Mouse (Mus musculus) kidney, embryonic 14.5 days (tissue): ENCODE results near the gene Akap6. TPM values are rescaled to one million over a fixed set of nuclear protein-coding genes. Genes with fewer than 3 reads are reported as not detected.

ENCODE experiments used
- ATAC-seq: fragments of 200-750 bp; cut with Nextera tagmentation; 2 replicates; pipeline ENCODE4 v1.8.0; 2017; ENCODE audit warnings: moderate number of reproducible peaks, mild to moderate bottlenecking, moderate TSS enrichment, moderate library complexity; ENCODE audit not compliant: low FRiP score, low TSS enrichment
- H3K27ac ChIP-seq: fragments of 300-500 bp; sonication (generic); 2 replicates; pipeline ENCODE4 v1.5.1; 2014; ENCODE audit warnings: low read depth, mild to moderate bottlenecking, low read length, moderate library complexity, mixed read lengths
- H3K27me3 ChIP-seq: fragments of 300-500 bp; sonication (generic); 2 replicates; pipeline ENCODE4 v1.6.1; 2014; ENCODE audit warnings: mild to moderate bottlenecking, low read length; ENCODE audit not compliant: control insufficient read depth, insufficient read depth
- H3K36me3 ChIP-seq: fragments of 300-500 bp; sonication (generic); 2 replicates; pipeline ENCODE4 v1.6.1; 2014; ENCODE audit warnings: low read length, mixed read lengths; ENCODE audit not compliant: control insufficient read depth, insufficient read depth
- H3K4me1 ChIP-seq: fragments of 300-500 bp; sonication (generic); 2 replicates; pipeline ENCODE4 v1.6.1; 2014; ENCODE audit warnings: low read length, mixed read lengths; ENCODE audit not compliant: control insufficient read depth, insufficient read depth
- H3K4me2 ChIP-seq: fragments of 300-500 bp; sonication (generic); replicated peaks from 2 replicates; pipeline ENCODE4 v1.6.1; 2014; ENCODE audit warnings: low read depth, mild to moderate bottlenecking, low read length
- H3K4me3 ChIP-seq: fragments of 300-500 bp; sonication (generic); 2 replicates; pipeline ENCODE4 v1.5.1; 2014; ENCODE audit warnings: mild to moderate bottlenecking, low read length
- H3K9ac ChIP-seq: fragments of 300-500 bp; sonication (generic); 2 replicates; pipeline ENCODE4 v1.6.1; 2014; ENCODE audit warnings: low read depth, mild to moderate bottlenecking, low read length, moderate library complexity
- H3K9me3 ChIP-seq: fragments of 300-500 bp; sonication (generic); 2 replicates; pipeline ENCODE4 v1.6.1; 2016; ENCODE audit warnings: low read length; ENCODE audit not compliant: control insufficient read depth
- WGBS: fragments of 180-500 bp; shearing (Covaris S2); extraction: QIAGEN DNeasy Blood & Tissue Kit; methylation state at CpG from one replicate; pipeline ENCODE4 v1.1.7; 2014; 5-methylcytosine and 5-hydroxymethylcytosine counted together
- polyA plus RNA-seq: library from polyadenylated mRNA; unstranded; fragments of >200 nt; fragmentation: Nextera tagmentation; extraction: Ambion mirVana; gene quantifications from 2 replicates; pipeline ENCODE4 v1.2.1, GENCODE M21; 2014

Gene Akap6
- polyA plus RNA-seq, 1 experiment from 2014 or later: 0.18 TPM

- Histone ChIP-seq H3K36me3 (no peaks in the 10 kb centered on the region), H3K27me3 (no peaks in the 10 kb centered on the region), H3K4me3 (no peak overlapping the region), H3K9ac (no peak overlapping the region), H3K9me3 (no peaks in the 10 kb centered on the region), H3K27ac (no peak overlapping the region), H3K4me1 (0 out of 2 replicates have a peak, but pooled peaks cover 5% of the 10 kb centered on the region), H3K4me2 (peak overlapping the region; percentile 21; the same call in 1 of the 2 replicates)
- WGBS: 46% methylated on average over 14 of the region's 14 CpGs
- ATAC-seq: peak; percentile 93
These were observed 148.8 kb downstream of the Akap6 start for GRCm38 (mm10) chr12:52847830-52848518.

GRCm38 (mm10) chr12:52848519-52848855 lies 149.3 kb downstream of the Akap6 start:
- H3K27ac ChIP-seq: no peak overlapping the region
- no peak overlapping the region for H3K4me3 ChIP-seq
- no peaks in the 10 kb centered on the region for H3K9me3 ChIP-seq
- H3K27me3 ChIP-seq: no peaks in the 10 kb centered on the region
- no peak overlapping the region for H3K9ac ChIP-seq
- ATAC-seq: peak; percentile 77; the same call in 1 of the 2 replicates
- 0 out of 2 replicates have a peak, but pooled peaks cover 5% of the 10 kb centered on the region for H3K4me1 ChIP-seq
- H3K36me3 ChIP-seq: no peaks in the 10 kb centered on the region
- WGBS: 41% methylated on average over 7 of the region's 7 CpGs
- peak overlapping the region; percentile 21; the same call in 1 of the 2 replicates for H3K4me2 ChIP-seq

GRCm38 (mm10) chr12:52849297-52849696 lies 150.1 kb downstream of the Akap6 start:
- Histone ChIP-seq H3K27me3 (no peaks in the 10 kb centered on the region), H3K4me2 (no peak overlapping the region), H3K9ac (no peak overlapping the region), H3K27ac (no peak overlapping the region), H3K4me3 (no peak overlapping the region), H3K36me3 (no peaks in the 10 kb centered on the region), H3K4me1 (peaks cover 8% of the 10 kb centered on the region; the same call in 1 of the 2 replicates), H3K9me3 (no peaks in the 10 kb centered on the region)
- 76% methylated on average over 4 of the region's 4 CpGs for WGBS
- ATAC-seq: no peak

GRCm38 (mm10) chr12:52850332-52851036 lies 151.3 kb downstream of the Akap6 start:
- no peak overlapping the region for H3K9ac ChIP-seq
- no peak overlapping the region for H3K27ac ChIP-seq
- H3K4me2 ChIP-seq: no peak overlapping the region
- H3K9me3 ChIP-seq: no peaks in the 10 kb centered on the region
- WGBS: 38% methylated on average over 7 of the region's 7 CpGs
- H3K36me3 ChIP-seq: no peaks in the 10 kb centered on the region
- ATAC-seq: no peak
- H3K4me3 ChIP-seq: no peak overlapping the region
- no peaks in the 10 kb centered on the region for H3K27me3 ChIP-seq
- peaks cover 16% of the 10 kb centered on the region; the same call in 1 of the 2 replicates for H3K4me1 ChIP-seq

- H3K4me1 ChIP-seq: peaks cover 16% of the 10 kb centered on the region; the same call in 1 of the 2 replicates
- H3K4me2 ChIP-seq: no peak overlapping the region
- H3K27me3 ChIP-seq: no peaks in the 10 kb centered on the region
- no peak overlapping the region for H3K27ac ChIP-seq
- no peaks in the 10 kb centered on the region for H3K9me3 ChIP-seq
- H3K36me3 ChIP-seq: no peaks in the 10 kb centered on the region
- no peak overlapping the region for H3K9ac ChIP-seq
- 88% methylated on average over 5 of the region's 5 CpGs for WGBS
- no peak for ATAC-seq
- no peak overlapping the region for H3K4me3 ChIP-seq
These were observed 152.0 kb downstream of the Akap6 start for GRCm38 (mm10) chr12:52851221-52851620.

GRCm38 (mm10) chr12:52854236-52854679 lies 155.1 kb downstream of the Akap6 start:
- Histone ChIP-seq H3K9me3 (no peaks in the 10 kb centered on the region), H3K4me2 (no peak overlapping the region), H3K27me3 (no peaks in the 10 kb centered on the region), H3K36me3 (no peaks in the 10 kb centered on the region), H3K27ac (no peak overlapping the region), H3K4me1 (peaks cover 11% of the 10 kb centered on the region; the same call in 1 of the 2 replicates), H3K4me3 (no peak overlapping the region), H3K9ac (no peak overlapping the region)
- 59% methylated on average over 7 of the region's 7 CpGs for WGBS
- no peak for ATAC-seq

GRCm38 (mm10) chr12:52856104-52856503 lies 156.9 kb downstream of the Akap6 start:
- no peaks in the 10 kb centered on the region for H3K9me3 ChIP-seq
- H3K27me3 ChIP-seq: no peaks in the 10 kb centered on the region
- H3K4me2 ChIP-seq: no peak overlapping the region
- WGBS: 89% methylated on average over 1 of the region's 1 CpGs
- H3K27ac ChIP-seq: no peak overlapping the region
- H3K4me1 ChIP-seq: peaks cover 11% of the 10 kb centered on the region; the same call in 1 of the 2 replicates
- H3K9ac ChIP-seq: no peak overlapping the region
- no peak for ATAC-seq
- H3K36me3 ChIP-seq: no peaks in the 10 kb centered on the region
- H3K4me3 ChIP-seq: no peak overlapping the region

GRCm38 (mm10) chr12:52857306-52857705 lies 158.1 kb downstream of the Akap6 start:
- Histone ChIP-seq H3K9me3 (no peaks in the 10 kb centered on the region), H3K36me3 (no peaks in the 10 kb centered on the region), H3K4me1 (peaks cover 11% of the 10 kb centered on the region; the same call in 1 of the 2 replicates), H3K27ac (no peak overlapping the region), H3K27me3 (no peaks in the 10 kb centered on the region), H3K4me3 (no peak overlapping the region), H3K4me2 (no peak overlapping the region), H3K9ac (no peak overlapping the region)
- WGBS: 91% methylated on average over 4 of the region's 4 CpGs
- ATAC-seq: no peak

- Histone ChIP-seq H3K4me1 (no peaks in the 10 kb centered on the region), H3K4me3 (no peak overlapping the region), H3K9me3 (peaks cover 5% of the 10 kb centered on the region; the same call in 1 of the 2 replicates), H3K27ac (no peak overlapping the region), H3K9ac (no peak overlapping the region), H3K36me3 (no peaks in the 10 kb centered on the region), H3K27me3 (no peaks in the 10 kb centered on the region), H3K4me2 (no peak overlapping the region)
- no peak for ATAC-seq
- 88% methylated on average over 3 of the region's 3 CpGs for WGBS
These were observed 162.7 kb downstream of the Akap6 start for GRCm38 (mm10) chr12:52861922-52862321.
